Mouse (Mus musculus): ENCODE results near the gene Sod3.

Gene Sod3

DNA sequence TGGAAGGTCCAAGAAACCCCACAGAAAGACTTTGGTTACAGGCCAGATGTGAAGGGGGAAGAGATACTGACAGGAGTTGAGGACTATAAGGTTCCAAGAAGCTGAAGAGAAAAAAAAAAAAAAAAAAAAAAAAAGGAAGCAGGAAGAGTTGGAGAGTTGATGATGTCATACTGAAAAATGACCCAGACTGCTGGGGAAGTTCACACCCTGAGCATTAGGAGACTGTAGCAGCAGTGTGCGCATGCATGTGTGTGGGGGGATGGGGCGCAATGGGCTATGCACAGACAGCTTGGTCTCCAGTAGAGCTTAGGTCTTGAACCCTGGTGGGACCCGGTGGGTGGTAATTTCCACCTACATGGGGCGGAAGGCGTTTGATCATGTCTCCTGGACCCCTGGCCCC is 20.2 kb downstream of the Sod3 start:
- DNase-seq, result no peak

DNA sequence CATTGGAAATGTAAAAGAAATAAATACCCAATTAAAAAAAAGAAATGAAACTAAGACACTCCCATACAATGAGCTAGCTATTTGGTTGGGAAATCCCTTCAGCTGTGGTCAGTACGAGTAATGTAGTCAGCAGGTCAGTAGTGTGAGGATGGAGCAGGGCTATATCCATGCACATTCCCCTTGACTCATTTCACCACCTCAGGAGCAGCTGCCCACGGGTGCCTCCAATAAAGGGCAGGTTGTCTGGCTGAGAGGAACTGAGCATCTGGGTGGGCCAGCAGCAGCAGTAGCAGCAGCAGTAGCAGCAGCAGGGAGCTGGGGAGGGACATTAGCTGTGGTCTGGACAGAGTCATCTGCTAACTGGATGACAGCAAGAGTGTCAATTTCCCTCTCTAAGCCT is 22.4 kb downstream of the Sod3 start:
- no peak for DNase-seq

DNA sequence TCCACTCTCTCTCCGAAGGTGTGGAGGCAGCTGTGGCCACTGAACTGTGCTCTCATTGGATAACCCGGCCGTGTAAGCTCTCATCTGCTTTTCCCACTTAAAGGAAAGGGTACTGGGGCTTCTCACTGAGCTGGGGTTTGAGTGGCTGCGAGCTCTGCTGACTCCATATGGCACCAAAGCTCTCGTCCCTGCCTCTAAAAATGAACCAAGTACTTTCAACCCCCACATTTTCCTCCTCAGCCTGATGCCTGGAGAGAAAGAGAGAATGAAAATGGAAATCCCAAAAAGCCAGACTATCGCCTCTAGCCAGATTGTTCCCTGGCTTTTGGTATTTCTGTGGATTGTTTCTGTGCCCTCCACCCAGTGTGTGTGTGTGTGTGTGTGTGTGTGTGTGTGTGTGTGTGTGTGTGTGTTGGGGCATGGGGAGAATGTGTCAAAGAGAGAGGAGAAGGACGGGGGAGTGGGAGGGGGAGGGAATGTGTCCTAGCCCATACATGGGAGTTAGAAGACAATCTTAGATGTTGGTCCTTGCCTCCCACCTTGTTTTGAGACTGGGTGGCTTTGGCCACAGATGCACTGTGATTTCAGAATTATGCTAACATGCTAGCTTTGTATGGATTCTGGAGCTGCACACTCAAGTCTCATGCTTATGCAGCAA is 24.6 kb downstream of the Sod3 start:
- DNase-seq, result peak; percentile 41

DNA sequence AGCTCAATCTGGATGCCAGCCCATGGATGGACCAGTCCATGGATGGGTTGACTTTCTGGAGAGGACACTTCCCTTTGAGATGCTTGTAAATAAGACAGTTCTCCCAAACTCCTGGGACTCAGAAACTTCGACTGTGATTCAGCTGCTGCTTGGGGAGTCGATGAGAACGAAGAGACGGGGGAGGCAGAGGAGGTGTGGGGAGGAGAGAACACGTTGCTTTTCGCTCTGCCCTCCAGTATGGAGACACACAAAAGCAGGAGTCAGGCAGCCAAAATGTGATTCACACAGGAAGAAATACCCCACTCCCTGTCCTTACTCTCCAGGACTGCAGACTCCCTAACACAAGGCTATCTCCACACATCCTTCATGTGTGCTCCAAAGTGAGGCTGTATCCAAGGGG is 26.8 kb downstream of the Sod3 start:
- peak; percentile 51 for DNase-seq

DNA sequence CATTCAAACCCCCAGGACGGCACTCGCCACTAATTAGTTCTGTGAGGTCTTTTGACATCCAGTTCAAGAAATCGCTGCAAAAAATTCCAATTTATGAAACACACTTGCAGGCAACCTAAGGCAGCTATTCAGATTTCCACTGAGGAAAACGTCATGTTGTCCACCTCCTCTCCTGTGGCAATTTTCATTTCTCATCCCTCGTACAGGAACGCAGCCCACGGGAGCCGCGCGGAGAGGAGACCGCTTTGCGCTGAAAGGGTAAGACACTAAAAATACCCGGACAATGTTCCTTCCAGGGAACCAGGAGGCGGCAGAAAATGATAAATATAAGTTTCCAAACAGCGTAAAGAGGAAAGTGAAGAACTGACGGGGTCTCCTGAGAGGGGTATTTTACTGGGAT is 27.9 kb downstream of the Sod3 start:
- peak; percentile 61 for DNase-seq

DNA sequence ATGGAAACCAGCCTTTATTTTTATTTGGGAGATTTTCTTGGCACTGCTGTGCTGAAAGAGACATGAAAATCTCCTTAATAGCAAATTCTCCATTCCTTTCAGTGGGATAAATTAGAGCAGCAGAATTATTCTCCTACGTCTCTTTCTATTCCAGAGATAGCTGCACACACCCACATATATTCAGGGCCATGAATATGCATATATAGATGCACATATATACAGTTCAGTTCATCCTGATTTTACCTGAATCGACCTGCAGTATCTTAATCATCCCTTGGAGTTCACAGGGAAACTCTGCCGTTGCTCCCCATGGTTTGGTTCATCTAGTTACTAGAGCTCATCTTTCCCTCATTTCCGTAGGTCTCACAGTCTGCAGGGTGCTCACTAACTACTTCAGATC is 30.2 kb downstream of the Sod3 start:
- no peak for DNase-seq

DNA sequence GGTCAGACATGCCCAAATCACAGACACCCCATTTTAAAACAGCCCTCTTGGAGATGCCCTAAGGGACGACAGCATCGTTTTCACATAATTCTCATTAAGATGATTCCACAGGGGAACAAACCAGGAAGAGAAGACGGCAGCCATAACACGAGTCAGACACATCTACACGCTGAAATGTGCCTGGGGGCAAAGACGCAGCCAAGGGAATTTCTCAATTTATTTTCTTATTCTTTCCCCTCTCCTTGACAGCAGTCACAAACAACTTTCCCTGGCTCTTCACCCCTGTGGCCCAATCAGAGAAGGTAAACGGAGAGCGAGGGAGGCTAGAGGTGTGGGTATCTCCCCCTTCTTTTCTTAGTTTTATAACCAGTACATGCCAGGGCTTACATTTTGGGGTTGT is 40.8 kb downstream of the Sod3 start:
- no peak for DNase-seq

DNA sequence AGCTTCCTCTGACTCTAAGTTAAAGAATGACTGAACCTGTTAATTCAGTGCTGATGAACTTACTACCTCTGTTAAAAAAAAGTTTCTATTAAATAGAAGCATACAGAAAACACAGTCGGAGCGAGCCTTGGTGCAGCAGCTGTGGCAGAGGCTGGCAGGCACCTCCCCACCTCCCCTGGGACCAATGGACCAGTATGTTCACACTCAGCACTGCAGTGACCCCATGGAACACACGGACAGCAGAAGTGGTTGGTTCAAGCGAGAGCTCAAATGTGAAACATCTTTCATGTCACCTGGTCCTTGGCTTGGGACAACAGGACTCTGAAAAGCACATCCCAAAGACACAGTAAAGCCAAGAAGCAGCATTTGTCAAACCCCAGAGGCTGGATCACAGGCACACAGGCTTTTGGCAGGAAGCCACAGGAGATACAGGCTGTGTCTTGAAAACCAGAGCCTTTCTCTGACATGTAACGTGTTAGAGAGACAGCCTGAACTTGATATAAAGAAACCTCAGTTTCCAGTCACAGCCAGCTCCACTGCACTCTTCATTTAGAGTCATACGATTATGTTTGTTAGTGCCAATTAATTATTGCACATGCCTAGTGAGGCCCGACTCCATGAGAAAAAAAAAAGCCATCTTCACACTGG is 45.2 kb downstream of the Sod3 start:
- DNase-seq, result no peak

DNA sequence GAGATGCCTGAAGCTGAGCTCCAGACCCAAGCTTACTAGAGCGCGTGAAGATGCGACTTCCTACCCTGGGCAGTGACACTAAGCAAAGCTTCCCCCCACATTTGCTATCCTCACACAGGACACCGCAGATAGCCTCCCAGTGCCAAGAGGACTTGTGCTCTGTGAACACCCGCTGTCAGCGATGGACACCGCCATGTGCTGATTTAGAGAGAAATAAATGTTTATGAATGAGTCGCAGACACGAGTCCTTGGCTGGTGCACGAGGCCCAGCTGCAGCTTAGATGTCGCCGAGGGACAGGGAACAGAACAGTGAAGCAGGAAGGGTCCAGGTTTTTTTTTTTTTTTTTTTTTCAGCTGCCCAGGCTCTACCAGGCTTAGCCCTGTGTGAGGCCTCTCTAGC is 46.6 kb downstream of the Sod3 start:
- no peak for DNase-seq

DNA sequence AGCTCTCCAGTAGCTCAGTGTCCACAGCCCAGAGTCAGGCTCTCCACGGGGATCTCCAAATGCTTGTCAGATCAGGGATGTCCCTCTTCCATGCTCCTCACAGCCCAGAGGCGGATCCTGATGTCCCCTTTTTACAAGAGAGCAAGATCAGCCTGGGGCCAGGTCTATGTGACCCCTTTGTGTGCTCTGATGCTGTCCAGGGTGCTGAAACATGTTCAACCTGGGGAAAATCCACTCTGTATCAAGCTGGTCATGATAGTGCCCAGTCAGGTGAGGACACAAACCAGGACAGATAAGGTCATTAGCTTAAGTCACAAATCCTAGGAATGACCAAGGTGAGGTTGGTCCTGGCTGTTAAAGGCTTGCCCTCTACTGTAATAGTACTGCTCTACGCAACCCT is 48.0 kb downstream of the Sod3 start:
- DNase-seq, result no peak

DNA sequence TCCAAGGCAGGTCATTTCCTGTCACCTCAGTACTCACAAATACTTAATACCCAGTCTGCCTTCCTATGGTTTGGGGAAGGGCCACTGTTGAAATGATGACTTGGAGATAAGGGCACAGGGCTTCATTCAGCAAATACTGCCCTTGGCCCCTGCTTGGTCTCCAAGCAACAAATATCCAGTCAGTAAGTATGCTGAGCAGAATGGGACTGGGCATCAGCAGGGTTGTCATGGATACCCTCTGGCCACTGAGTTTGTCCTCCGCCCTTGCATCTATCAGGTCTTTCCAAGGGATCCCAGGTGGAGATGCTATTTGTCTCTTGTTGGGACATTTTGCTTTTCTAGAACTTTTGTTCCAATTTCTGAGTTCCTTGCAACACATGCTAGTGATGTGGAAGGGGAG is 51.6 kb downstream of the Sod3 start:
- DNase-seq, result no peak

DNA sequence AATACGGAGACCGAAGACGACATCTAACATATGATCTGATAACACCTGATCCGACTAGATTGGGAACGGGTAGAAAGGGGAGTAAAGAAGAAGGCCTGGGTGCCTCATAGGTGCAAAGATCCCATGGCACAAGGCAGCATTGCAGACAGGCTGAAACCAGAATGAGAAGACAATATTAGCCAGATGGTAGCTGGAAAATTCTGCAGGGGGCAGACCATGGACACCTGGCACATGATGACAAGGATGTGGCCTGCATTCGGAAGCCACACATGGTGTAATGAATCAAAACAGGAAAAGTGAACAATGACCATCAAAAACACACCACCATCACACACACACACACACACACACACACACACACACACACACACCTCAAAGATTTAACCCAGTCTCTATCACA is 52.3 kb downstream of the Sod3 start:
- no peak for DNase-seq

DNA sequence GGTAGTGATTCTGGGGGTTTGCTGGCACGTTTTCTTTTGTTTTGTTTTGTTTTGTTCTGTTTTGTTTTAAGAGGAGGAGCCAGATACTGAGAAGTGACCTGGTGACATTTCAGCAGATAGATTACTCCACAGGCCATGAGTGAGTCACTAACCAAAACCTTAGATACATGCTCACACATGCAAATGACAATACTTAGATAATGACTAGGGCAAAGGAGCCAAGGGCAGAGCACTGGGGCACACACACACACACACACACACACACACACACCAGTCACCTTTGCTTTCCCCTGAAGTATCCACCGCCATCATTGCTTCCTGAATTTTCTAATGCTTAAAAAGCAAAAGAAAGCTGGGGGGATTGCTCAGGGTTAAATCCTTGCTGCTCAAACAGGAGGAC is 52.9 kb downstream of the Sod3 start:
- no peak for DNase-seq
